Comparison of ENCODE assay signal across 31 mouse cellular contexts in genomic region chr5:45718848-45719488, GRCm38 (mm10). TPM values are rescaled to one million over a fixed set of nuclear protein-coding genes. Genes with fewer than 3 reads are reported as not detected.
A peak's percentile ranks its signal among the peaks of the same experiment; 100 is the strongest.
DNase-seq lines count a peak whose midpoint lies in the region; ATAC-seq and TF ChIP-seq lines count a peak whose summit lies in the region.
"Had no signal": no experiment of that assay in that cellular context is flagged by ENCODE, and none has a peak within 500 bp of the region (broad histone marks: within the 10 kb centered on the region; RNA-seq: fewer than 3 reads in every experiment).

No protein-coding gene starts in this region.

- TF ChIP-seq CTCF in CH12.LX (conservative IDR thresholded peaks at IDR 0.05 in 1 of 2, IDR thresholded peaks at IDR 0.05 in 1 of 2; ENCODE audit: low read depth in 2 of 2, low read length in 2 of 2), result no peak

- no peak for TF ChIP-seq EP300 in CH12.LX (IDR thresholded peaks at IDR 0.05; ENCODE audit: low read length)

- H3K4me1 ChIP-seq in CH12.LX (ENCODE audit: control insufficient read depth in 1 of 2, insufficient read depth in 2 of 2), result peaks cover 6 to 16% of the 10 kb centered on the region in 2 experiments; a peak in 3 of 4 replicates
- H3K4me1 ChIP-seq: embryonic facial prominence, embryonic 12.5 days; hindbrain, embryonic 12.5 days; limb, embryonic 10.5 days; limb, embryonic 15.5 days; liver, embryonic 13.5 days; midbrain, embryonic 15.5 days had no signal

- H3K9me3 ChIP-seq in CH12.LX (replicated peaks; ENCODE audit: low read length), result no peaks in the 10 kb centered on the region
- H3K9me3 ChIP-seq: embryonic facial prominence, embryonic 12.5 days; G1E; heart, embryonic 13.5 days; hindbrain, embryonic 12.5 days; limb, embryonic 10.5 days; limb, embryonic 15.5 days; liver, embryonic 13.5 days; midbrain, embryonic 15.5 days had no signal

- dilution Hi-C loops in CH12.LX (cut with MboI; ENCODE audit: extremely low pct_ligation_motif_present, extremely low pct_unique_long_range_greater_than_20kb, low sequenced_read_pairs), result no loop called here

- H3K4me2 ChIP-seq in CH12.LX (ENCODE audit: insufficient read depth, low read depth, poor library complexity, severe bottlenecking), result no peak overlapping the region
- H3K4me2 ChIP-seq: embryonic facial prominence, embryonic 12.5 days; heart, embryonic 13.5 days; hindbrain, embryonic 12.5 days; limb, embryonic 15.5 days; liver, embryonic 13.5 days; midbrain, embryonic 15.5 days had no signal

- no peak overlapping the region for H3K9ac ChIP-seq in CH12.LX (ENCODE audit: insufficient read depth, low read depth)
- H3K9ac ChIP-seq: embryonic facial prominence, embryonic 12.5 days; heart, embryonic 13.5 days; hindbrain, embryonic 12.5 days; limb, embryonic 15.5 days; liver, embryonic 13.5 days; midbrain, embryonic 15.5 days had no signal

- no peaks in the 10 kb centered on the region for H3K79me2 ChIP-seq in CH12.LX (replicated peaks; ENCODE audit: control insufficient read depth, extremely low read depth, insufficient read depth, poor library complexity, severe bottlenecking)

- peaks cover 0 to 2% of the 10 kb centered on the region in 2 experiments for H3K36me3 ChIP-seq in CH12.LX (replicated peaks in 1 of 2; ENCODE audit: control insufficient read depth in 1 of 2, insufficient read depth in 1 of 2, low read length in 1 of 2)
- H3K36me3 ChIP-seq: embryonic facial prominence, embryonic 12.5 days; heart, embryonic 13.5 days; hindbrain, embryonic 12.5 days; limb, embryonic 10.5 days; limb, embryonic 15.5 days; liver, embryonic 13.5 days; midbrain, embryonic 15.5 days had no signal

- in situ Hi-C loops in CH12.LX (cut with MboI; ENCODE audit: low pct_ligation_motif_present, low pct_unique_long_range_greater_than_20kb, low sequenced_read_pairs), result no loop called here

- no peak overlapping the region for H3K4me3 ChIP-seq in CH12.LX (replicated peaks in 1 of 3; ENCODE audit: low read depth in 2 of 3, low read length in 2 of 3, poor library complexity in 1 of 3)
- H3K4me3 ChIP-seq: embryonic facial prominence, embryonic 12.5 days; heart, adult 2 months; heart, embryonic 13.5 days; hindbrain, embryonic 12.5 days; limb, embryonic 10.5 days; limb, embryonic 15.5 days; liver, embryonic 13.5 days; midbrain, embryonic 15.5 days had no signal

- no peak for TF ChIP-seq RAD21 in CH12.LX (IDR thresholded peaks at IDR 0.05; ENCODE audit: low read depth, low read length)

- ATAC-seq in granulocyte monocyte progenitor cell, adult 5-6 weeks (replicated peaks; ENCODE audit: poor library complexity, severe bottlenecking), result peak; percentile 97
- peak; percentile 70; the same call in 1 of the 2 replicates for ATAC-seq in neutrophil, adult 5-6 weeks (ENCODE audit: extremely low read depth, insufficient number of reproducible peaks, low FRiP score, poor library complexity, severe bottlenecking)
- ATAC-seq: forebrain, embryonic 14.5 days; intestine, embryonic 16.5 days; midbrain, embryonic 15.5 days had no signal

- TF ChIP-seq POLR2A in CH12.LX (IDR thresholded peaks at IDR 0.05; ENCODE audit: low read depth, low read length), result no peak

- H3K27ac ChIP-seq in CH12.LX (ENCODE audit: insufficient read depth, low read depth), result no peak overlapping the region
- H3K27ac ChIP-seq: embryonic facial prominence, embryonic 12.5 days; heart, adult 2 months; heart, embryonic 13.5 days; hindbrain, embryonic 12.5 days; kidney, postnatal 0 days; limb, embryonic 10.5 days; limb, embryonic 15.5 days; liver, embryonic 13.5 days; midbrain, embryonic 15.5 days had no signal

- DNase-seq in 416B (ENCODE audit: low read depth), result peak; percentile 31
- peak; percentile 25 for DNase-seq in CH12.LX (ENCODE audit: extremely low read depth)
- DNase-seq in T-cell, adult 2 months (ENCODE audit: low spot score), result no peak
- no peak for DNase-seq in left cerebral cortex, adult 9 months (ENCODE audit: low spot score in 2 of 2)
- DNase-seq in spleen, postnatal 10 days (ENCODE audit: low spot score in 2 of 2), result no peak
- DNase-seq: adrenal gland, postnatal 25 days; cerebellum, adult 2 months; cerebellum, postnatal 36 days; embryo, embryonic 11 days; gastrocnemius, postnatal 36 days; heart, adult 2 months; heart, postnatal 10 days; kidney, adult 8-10 months; kidney, postnatal 4 days; liver, embryonic 13.5 days; lung, adult 2 months; right cerebral cortex, adult 18-20 months; thymus, postnatal 4 days had no signal

- no peaks in the 10 kb centered on the region for H3K27me3 ChIP-seq in CH12.LX (replicated peaks)
- H3K27me3 ChIP-seq: embryonic facial prominence, embryonic 12.5 days; heart, embryonic 13.5 days; hindbrain, embryonic 12.5 days; limb, embryonic 15.5 days; liver, embryonic 13.5 days; midbrain, embryonic 15.5 days had no signal

TF ChIP-seq in CH12.LX, 34 proteins besides CTCF, POLR2A, EP300 and RAD21:
- TF ChIP-seq IRF4 (IDR thresholded peaks at IDR 0.05; ENCODE audit: low read depth, low read length) (no peak), SMC3 (IDR thresholded peaks at IDR 0.05; ENCODE audit: low read depth, low read length) (no peak), MEF2A (IDR thresholded peaks at IDR 0.05; ENCODE audit: borderline replicate concordance, low read depth, low read length) (no peak), KAT2A (IDR thresholded peaks at IDR 0.05; ENCODE audit: insufficient replicate concordance, low read length) (no peak), JUN (IDR thresholded peaks at IDR 0.05; ENCODE audit: insufficient read depth, low read depth, low read length) (no peak), MYC (IDR thresholded peaks at IDR 0.05; ENCODE audit: low read depth, low read length) (no peak), TCF12 (IDR thresholded peaks at IDR 0.05; ENCODE audit: low read depth, low read length) (no peak), ZKSCAN1 (IDR thresholded peaks at IDR 0.05; ENCODE audit: borderline replicate concordance, low read depth, low read length) (no peak), CHD2 (IDR thresholded peaks at IDR 0.05; ENCODE audit: low read length) (no peak), NELFE (IDR thresholded peaks at IDR 0.05; ENCODE audit: low read depth, low read length) (no peak), USF2 (conservative IDR thresholded peaks at IDR 0.05; ENCODE audit: low read depth, low read length) (no peak)
TF ChIP-seq in CH12.LX: peak in this region for 0.

RNA-seq across cellular contexts. Expression of gene Ncapg, which starts 49.2 kb away (rescaled TPM):
- total RNA-seq in CH12.LX (2012; rRNA removed), result 58.9 and 63.9 TPM in 2 replicates
- total RNA-seq in CH12.LX (2014; rRNA removed), result 95.5 and 113 TPM in 2 replicates
- 66.7 and 69.6 TPM in 2 replicates for polyA plus RNA-seq in CH12.LX (2012; ENCODE audit: insufficient read length, low read depth)
- 48.1 and 51.3 TPM in 2 replicates for total RNA-seq in granulocyte monocyte progenitor cell, adult 5-6 weeks (2014; fragmentation: Nextera tagmentation)
- 80.9 and 94.9 TPM in 2 replicates for total RNA-seq in granulocyte monocyte progenitor cell, adult 5-6 weeks (2017)
- total RNA-seq in neutrophil, adult 5-6 weeks (2017), result 1.2 and 1.5 TPM in 2 replicates
- total RNA-seq: gastrocnemius, adult 18-20 months had no signal

Comparison
In these comparisons a context has a peak if more than half of its experiments do, and no peak if none do; other contexts are left out.
1. DNase-seq: peak in 416B (single experiment) and CH12.LX (single experiment); none in T-cell, adult 2 months (single experiment), left cerebral cortex, adult 9 months (0 of 2) and spleen, postnatal 10 days (0 of 2).
2. RNA of gene Ncapg, which starts 49.2 kb away (total RNA-seq): 58.9 to 113 TPM in CH12.LX and 48.1 to 94.9 TPM in granulocyte monocyte progenitor cell, adult 5-6 weeks; 1.2 to 1.5 TPM in neutrophil, adult 5-6 weeks; every median in the first group is over 10 times any median in the second.